Mouse (Mus musculus): ENCODE data around the gene Hcrt.

GRCm38 (mm10) chr11:100775921-100776320 is 13.2 kb upstream of the Hcrt start:
- no peak for TF ChIP-seq CTCF (conservative IDR thresholded peaks at IDR 0.05; ENCODE audit: low read length)
- TF ChIP-seq NANOG (IDR thresholded peaks at IDR 0.05; ENCODE audit: borderline replicate concordance, low read length), result no peak
- no peak for TF ChIP-seq POU5F1 (IDR thresholded peaks at IDR 0.05; ENCODE audit: borderline replicate concordance, low read length)

All from E14TG2a.4 (cell line).